Mouse (Mus musculus): ENCODE results near the gene Gm20696. TPM values are rescaled to one million over a fixed set of nuclear protein-coding genes. Genes with fewer than 3 reads are reported as not detected.

Gm20696 gene
- total and polyA plus RNA-seq, 3 experiments = 0.59 TPM; not detected in 2

DNA sequence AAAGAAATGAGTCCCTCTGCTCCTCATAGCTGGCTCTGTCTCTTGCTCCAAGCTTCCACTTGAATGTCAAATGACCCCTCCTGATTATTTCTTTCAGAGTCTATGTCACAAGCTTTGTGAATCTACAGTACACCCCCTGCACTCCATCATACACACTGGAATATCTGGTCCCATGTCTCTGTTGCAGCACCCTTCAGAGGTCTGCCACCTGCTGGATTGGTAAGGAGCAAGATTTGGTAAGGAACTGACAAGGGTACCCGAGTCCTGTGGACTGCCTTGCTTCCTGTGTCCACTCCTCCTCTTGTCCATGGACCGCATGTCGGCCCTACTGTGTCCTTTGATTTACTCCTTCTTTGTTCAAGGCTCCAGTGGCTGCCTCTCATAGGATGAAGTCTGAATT is 5.2 kb upstream of the Gm20696 start:
- no peak for DNase-seq (ENCODE audit: extremely low read depth)
- in situ Hi-C loops (cut with MboI; ENCODE audit: low pct_ligation_motif_present, low pct_unique_long_range_greater_than_20kb, low sequenced_read_pairs) (loop anchor here (25.0 kb wide), 1 partner anchor 116 kb away; no protein-coding TSS in a partner anchor), dilution Hi-C loops (cut with MboI; ENCODE audit: extremely low pct_ligation_motif_present, extremely low pct_unique_long_range_greater_than_20kb, low sequenced_read_pairs) (no loop called here)
- Histone ChIP-seq H3K27me3 (replicated peaks) (peaks cover 5% of the 10 kb centered on the region), H3K4me2 (ENCODE audit: insufficient read depth, low read depth, poor library complexity, severe bottlenecking) (no peak overlapping the region), H3K27ac (ENCODE audit: insufficient read depth, low read depth) (no peak overlapping the region), H3K4me3 (replicated peaks in 1 of 3; ENCODE audit: low read depth in 2 of 3, low read length in 2 of 3, poor library complexity in 1 of 3) (no peak overlapping the region), H3K4me1 (ENCODE audit: control insufficient read depth in 1 of 2, insufficient read depth in 2 of 2) (peaks cover 5 to 13% of the 10 kb centered on the region in 2 experiments; a peak in 2 of 4 replicates), H3K9ac (ENCODE audit: insufficient read depth, low read depth) (no peak overlapping the region), H3K79me2 (replicated peaks; ENCODE audit: control insufficient read depth, extremely low read depth, insufficient read depth, poor library complexity, severe bottlenecking) (no peaks in the 10 kb centered on the region), H3K36me3 (replicated peaks in 1 of 2; ENCODE audit: control insufficient read depth in 1 of 2, insufficient read depth in 1 of 2, low read length in 1 of 2) (no peaks in the 10 kb centered on the region), H3K9me3 (replicated peaks; ENCODE audit: low read length) (no peaks in the 10 kb centered on the region)
- TF ChIP-seq TCF12 (IDR thresholded peaks at IDR 0.05; ENCODE audit: low read depth, low read length) (no peak), CTCF (conservative IDR thresholded peaks at IDR 0.05 in 1 of 2, IDR thresholded peaks at IDR 0.05 in 1 of 2; ENCODE audit: low read depth in 2 of 2, low read length in 2 of 2) (peak in 1 of 2 experiments; percentile 60; a peak in 2 of 4 replicates), MAX (IDR thresholded peaks at IDR 0.05; ENCODE audit: low read length) (no peak), JUN (IDR thresholded peaks at IDR 0.05; ENCODE audit: insufficient read depth, low read depth, low read length) (no peak), SMC3 (IDR thresholded peaks at IDR 0.05; ENCODE audit: low read depth, low read length) (peak; percentile 51)

DNA sequence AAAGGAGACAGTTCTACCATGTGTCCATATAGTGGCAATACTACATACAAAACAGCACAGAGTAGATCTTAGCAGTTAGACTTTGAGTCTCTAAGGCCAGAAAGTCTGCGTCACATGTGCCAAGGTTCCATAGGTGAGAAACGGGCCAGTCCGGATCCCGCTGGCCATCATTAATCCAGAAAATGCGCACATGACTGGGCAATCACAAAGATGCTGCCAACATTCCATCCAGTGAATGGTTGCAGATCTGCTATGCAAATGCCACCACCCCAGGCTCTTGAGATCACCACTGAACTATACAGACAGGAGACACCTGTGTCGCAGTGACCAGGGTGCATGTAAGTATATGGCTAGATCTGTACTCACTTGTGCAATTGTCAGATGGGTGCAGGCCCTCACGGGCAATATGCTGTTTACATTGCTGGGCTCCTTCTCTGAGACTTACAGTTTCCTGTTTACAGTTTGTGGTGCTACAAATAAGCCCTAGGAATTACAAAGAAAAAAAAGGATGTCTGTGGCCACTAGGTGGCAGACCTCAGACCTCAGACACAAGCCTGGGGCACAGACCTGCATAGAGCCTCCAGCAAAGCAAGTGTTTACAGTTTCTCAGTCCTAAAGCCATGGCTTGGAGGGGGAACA is 4.0 kb upstream of the Gm20696 start:
- H3K27ac ChIP-seq (ENCODE audit: insufficient read depth, low read depth) = no peak overlapping the region
- dilution Hi-C loops (cut with MboI; ENCODE audit: extremely low pct_ligation_motif_present, extremely low pct_unique_long_range_greater_than_20kb, low sequenced_read_pairs) = no loop called here
- no peak overlapping the region for H3K4me3 ChIP-seq (replicated peaks in 1 of 3; ENCODE audit: low read depth in 2 of 3, low read length in 2 of 3, poor library complexity in 1 of 3)
- in situ Hi-C loops (cut with MboI; ENCODE audit: low pct_ligation_motif_present, low pct_unique_long_range_greater_than_20kb, low sequenced_read_pairs) = loop anchor here (25.0 kb wide), 1 partner anchor 117 kb away; no protein-coding TSS in a partner anchor
- H3K4me2 ChIP-seq (ENCODE audit: insufficient read depth, low read depth, poor library complexity, severe bottlenecking) = no peak overlapping the region
- DNase-seq (ENCODE audit: extremely low read depth) = peak; percentile 67
- peaks cover 2% of the 10 kb centered on the region; the same call in 1 of the 2 replicates for H3K79me2 ChIP-seq (replicated peaks; ENCODE audit: control insufficient read depth, extremely low read depth, insufficient read depth, poor library complexity, severe bottlenecking)
- peaks cover 5 to 13% of the 10 kb centered on the region in 2 experiments; a peak in 2 of 4 replicates for H3K4me1 ChIP-seq (ENCODE audit: control insufficient read depth in 1 of 2, insufficient read depth in 2 of 2)
- H3K27me3 ChIP-seq (replicated peaks) = peaks cover 5% of the 10 kb centered on the region
- H3K9ac ChIP-seq (ENCODE audit: insufficient read depth, low read depth) = no peak overlapping the region
- no peaks in the 10 kb centered on the region for H3K9me3 ChIP-seq (replicated peaks; ENCODE audit: low read length)
- no peaks in the 10 kb centered on the region for H3K36me3 ChIP-seq (replicated peaks in 1 of 2; ENCODE audit: control insufficient read depth in 1 of 2, insufficient read depth in 1 of 2, low read length in 1 of 2)
- TF ChIP-seq RCOR1 (conservative IDR thresholded peaks at IDR 0.05; ENCODE audit: low read depth, low read length) (no peak), JUN (IDR thresholded peaks at IDR 0.05; ENCODE audit: insufficient read depth, low read depth, low read length) (no peak), KAT2A (IDR thresholded peaks at IDR 0.05; ENCODE audit: insufficient replicate concordance, low read length) (no peak), CTCF (conservative IDR thresholded peaks at IDR 0.05 in 1 of 2, IDR thresholded peaks at IDR 0.05 in 1 of 2; ENCODE audit: low read depth in 2 of 2, low read length in 2 of 2) (peak; percentile 61 to 81), ZC3H11A (IDR thresholded peaks at IDR 0.05; ENCODE audit: low read depth, low read length) (no peak), ETS1 (conservative IDR thresholded peaks at IDR 0.05; ENCODE audit: low read depth, low read length) (no peak), MAFK (IDR thresholded peaks at IDR 0.05; ENCODE audit: insufficient replicate concordance, low read length) (no peak), MEF2A (IDR thresholded peaks at IDR 0.05; ENCODE audit: borderline replicate concordance, low read depth, low read length) (no peak), MYC (IDR thresholded peaks at IDR 0.05; ENCODE audit: low read depth, low read length) (no peak), CHD2 (IDR thresholded peaks at IDR 0.05; ENCODE audit: low read length) (no peak), CHD1 (IDR thresholded peaks at IDR 0.05; ENCODE audit: low read depth, low read length) (no peak), TBP (conservative IDR thresholded peaks at IDR 0.05; ENCODE audit: low read depth, low read length) (no peak), RAD21 (IDR thresholded peaks at IDR 0.05; ENCODE audit: low read depth, low read length) (peak; percentile 44), PAX5 (IDR thresholded peaks at IDR 0.05; ENCODE audit: low read length) (no peak), HCFC1 (IDR thresholded peaks at IDR 0.05; ENCODE audit: low read depth, low read length) (peak; percentile 12; the same call in 1 of the 2 replicates), USF1 (IDR thresholded peaks at IDR 0.05; ENCODE audit: low read depth, low read length) (no peak), MXI1 (IDR thresholded peaks at IDR 0.05; ENCODE audit: low read depth, low read length) (no peak), POLR2AphosphoS2 (IDR thresholded peaks at IDR 0.05; ENCODE audit: low read depth, low read length) (no peak), EP300 (IDR thresholded peaks at IDR 0.05; ENCODE audit: low read length) (no peak), ZMIZ1 (IDR thresholded peaks at IDR 0.05; ENCODE audit: low read depth, low read length) (no peak), JUND (conservative IDR thresholded peaks at IDR 0.05; ENCODE audit: low read depth, low read length) (no peak), UBTF (IDR thresholded peaks at IDR 0.05; ENCODE audit: low read depth, low read length) (no peak), NELFE (IDR thresholded peaks at IDR 0.05; ENCODE audit: low read depth, low read length) (no peak), IRF4 (IDR thresholded peaks at IDR 0.05; ENCODE audit: low read depth, low read length) (no peak; the same call in 1 of the 2 replicates), TCF12 (IDR thresholded peaks at IDR 0.05; ENCODE audit: low read depth, low read length) (0 out of 2 replicates have a peak, but pooled peaks have one; percentile 21), SIN3A (IDR thresholded peaks at IDR 0.05; ENCODE audit: low read length) (no peak), MAX (IDR thresholded peaks at IDR 0.05; ENCODE audit: low read length) (no peak), USF2 (conservative IDR thresholded peaks at IDR 0.05; ENCODE audit: low read depth, low read length) (no peak), E2F4 (IDR thresholded peaks at IDR 0.05; ENCODE audit: insufficient replicate concordance, low read depth, low read length) (no peak), NRF1 (IDR thresholded peaks at IDR 0.05; ENCODE audit: low read depth, low read length) (no peak)
